Mouse (Mus musculus): ENCODE measurements around the gene Fance.

DNA sequence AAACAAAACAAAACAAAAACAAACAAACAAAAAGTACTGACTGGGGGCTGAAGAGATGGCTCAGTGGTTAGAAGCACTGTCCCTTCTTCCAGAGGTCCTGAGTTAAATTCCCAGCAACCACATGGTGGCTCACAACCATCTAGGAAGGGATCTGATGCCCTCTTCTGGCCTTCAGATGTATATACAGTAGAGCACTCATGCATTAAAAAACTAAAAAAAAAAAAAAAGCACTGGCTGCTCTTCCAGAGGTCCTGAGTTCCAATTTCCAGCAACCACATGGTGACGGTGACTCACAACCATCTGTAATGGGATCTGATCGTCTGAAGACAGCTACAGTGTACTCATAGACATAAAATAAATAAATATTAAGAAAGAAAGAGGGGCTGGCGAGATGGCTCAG is 2.5 kb upstream of the Fance start:
- TF ChIP-seq CTCF (IDR thresholded peaks at IDR 0.05; ENCODE audit: low read depth, low read length) (no peak), POLR2A (IDR thresholded peaks at IDR 0.05; ENCODE audit: extremely low read depth, insufficient read depth, low read length) (no peak)

Measured in liver, adult 2 months (tissue).